Mouse (Mus musculus): ENCODE data around the gene Plekha7. TPM values are rescaled to one million over a fixed set of nuclear protein-coding genes. Genes with fewer than 3 reads are reported as not detected.

Gene Plekha7
- polyA plus RNA-seq, 1 experiment from 2014 or later: 17.9 TPM

DNA sequence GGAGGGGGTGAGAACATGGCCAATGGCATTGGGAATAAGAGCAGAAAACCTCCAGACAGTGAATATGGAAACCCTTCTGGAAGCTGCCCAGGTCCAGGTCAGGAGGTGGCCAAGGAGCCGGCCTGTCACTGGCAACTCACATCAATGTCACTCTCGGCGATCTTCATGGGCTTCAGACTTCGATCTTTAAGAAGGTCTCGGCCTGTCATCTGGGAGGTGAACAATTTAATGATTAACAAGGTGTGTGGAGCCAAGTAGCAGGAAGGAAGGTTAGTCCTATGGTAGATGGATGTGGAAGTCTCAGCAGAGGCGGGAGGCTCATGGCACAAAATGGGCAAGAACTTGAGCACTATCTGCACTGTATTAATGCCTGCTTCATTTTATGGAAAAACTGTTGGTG is 163.1 kb downstream of the Plekha7 start:
- no peaks in the 10 kb centered on the region for H3K27me3 ChIP-seq (ENCODE audit: control insufficient read depth, insufficient read depth, low read length)
- H3K4me2 ChIP-seq (ENCODE audit: low read depth, low read length, severe bottlenecking): no peak overlapping the region
- ATAC-seq (replicated peaks; ENCODE audit: low FRiP score) (no peak), DNase-seq (ENCODE audit: low spot score) (no peak)
- no peak overlapping the region for H3K9ac ChIP-seq (ENCODE audit: low read length)
- no peaks in the 10 kb centered on the region; the same call in 1 of the 2 replicates for H3K36me3 ChIP-seq (ENCODE audit: control insufficient read depth, insufficient read depth, low read length)
- H3K4me3 ChIP-seq (ENCODE audit: low read depth, low read length): no peak overlapping the region
- no peaks in the 10 kb centered on the region for H3K4me1 ChIP-seq (replicated peaks; ENCODE audit: control insufficient read depth, insufficient read depth, low read length)
- H3K27ac ChIP-seq (ENCODE audit: low read depth, low read length): no peak overlapping the region
- 95% methylated on average over 6 of the region's 6 CpGs for WGBS
- H3K9me3 ChIP-seq (ENCODE audit: control insufficient read depth, low read length): no peaks in the 10 kb centered on the region

DNA sequence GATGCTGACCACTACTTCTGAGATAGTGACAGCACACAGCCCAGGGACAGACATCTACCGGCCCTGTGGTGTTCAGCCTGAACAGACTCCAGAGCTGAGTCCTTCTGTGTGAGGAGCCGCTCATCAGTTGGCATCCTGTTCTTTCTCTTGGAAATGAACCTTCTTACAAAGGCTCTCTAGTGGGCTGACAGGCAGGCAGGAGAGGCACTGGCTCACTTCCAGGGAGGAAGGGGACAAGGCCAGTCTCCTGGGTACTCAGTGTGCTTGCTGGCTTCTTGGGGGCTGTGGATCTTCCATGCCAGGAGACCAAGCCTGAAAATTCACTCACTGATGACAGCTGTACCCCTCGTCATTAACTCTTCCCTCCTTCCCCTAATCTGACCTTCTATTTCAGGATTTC is 170.5 kb downstream of the Plekha7 start:
- Histone ChIP-seq H3K27me3 (ENCODE audit: control insufficient read depth, insufficient read depth, low read length) (no peaks in the 10 kb centered on the region), H3K4me2 (ENCODE audit: low read depth, low read length, severe bottlenecking) (no peak overlapping the region), H3K9me3 (ENCODE audit: control insufficient read depth, low read length) (no peaks in the 10 kb centered on the region), H3K4me3 (ENCODE audit: low read depth, low read length) (no peak overlapping the region), H3K4me1 (replicated peaks; ENCODE audit: control insufficient read depth, insufficient read depth, low read length) (no peaks in the 10 kb centered on the region), H3K27ac (ENCODE audit: low read depth, low read length) (no peak overlapping the region), H3K36me3 (ENCODE audit: control insufficient read depth, insufficient read depth, low read length) (no peaks in the 10 kb centered on the region; the same call in 1 of the 2 replicates), H3K9ac (ENCODE audit: low read length) (no peak overlapping the region)
- DNase-seq (ENCODE audit: low spot score): no peak
- ATAC-seq (replicated peaks; ENCODE audit: low FRiP score): no peak
- WGBS: 89% methylated on average over 3 of the region's 3 CpGs

DNA sequence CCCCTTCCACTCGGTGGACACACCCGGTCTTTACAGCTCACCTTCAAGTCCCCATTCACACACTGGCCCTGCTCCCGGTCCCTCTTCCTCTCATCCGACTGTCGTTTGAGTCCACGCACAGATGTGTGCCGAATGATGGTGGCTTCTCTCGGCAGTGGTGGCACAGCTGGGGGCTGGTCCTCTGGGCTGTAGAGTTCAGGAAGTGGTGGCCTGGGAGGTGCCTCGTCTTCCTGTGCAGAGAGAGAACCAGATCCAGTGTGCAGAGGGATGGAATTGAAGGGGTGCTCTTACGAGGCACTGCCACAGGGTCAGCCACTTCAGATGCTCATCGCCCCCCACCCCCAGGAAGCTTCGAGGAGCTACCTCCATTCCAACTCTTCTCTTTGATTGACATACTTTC is 171.0 kb downstream of the Plekha7 start:
- WGBS: 91% methylated on average over 12 of the region's 12 CpGs
- no peak for ATAC-seq (replicated peaks; ENCODE audit: low FRiP score)
- DNase-seq (ENCODE audit: low spot score): no peak
- Histone ChIP-seq H3K36me3 (ENCODE audit: control insufficient read depth, insufficient read depth, low read length) (no peaks in the 10 kb centered on the region; the same call in 1 of the 2 replicates), H3K9ac (ENCODE audit: low read length) (no peak overlapping the region), H3K27me3 (ENCODE audit: control insufficient read depth, insufficient read depth, low read length) (no peaks in the 10 kb centered on the region), H3K27ac (ENCODE audit: low read depth, low read length) (no peak overlapping the region), H3K4me2 (ENCODE audit: low read depth, low read length, severe bottlenecking) (no peak overlapping the region), H3K4me1 (replicated peaks; ENCODE audit: control insufficient read depth, insufficient read depth, low read length) (no peaks in the 10 kb centered on the region), H3K4me3 (ENCODE audit: low read depth, low read length) (no peak overlapping the region), H3K9me3 (ENCODE audit: control insufficient read depth, low read length) (no peaks in the 10 kb centered on the region)

DNA sequence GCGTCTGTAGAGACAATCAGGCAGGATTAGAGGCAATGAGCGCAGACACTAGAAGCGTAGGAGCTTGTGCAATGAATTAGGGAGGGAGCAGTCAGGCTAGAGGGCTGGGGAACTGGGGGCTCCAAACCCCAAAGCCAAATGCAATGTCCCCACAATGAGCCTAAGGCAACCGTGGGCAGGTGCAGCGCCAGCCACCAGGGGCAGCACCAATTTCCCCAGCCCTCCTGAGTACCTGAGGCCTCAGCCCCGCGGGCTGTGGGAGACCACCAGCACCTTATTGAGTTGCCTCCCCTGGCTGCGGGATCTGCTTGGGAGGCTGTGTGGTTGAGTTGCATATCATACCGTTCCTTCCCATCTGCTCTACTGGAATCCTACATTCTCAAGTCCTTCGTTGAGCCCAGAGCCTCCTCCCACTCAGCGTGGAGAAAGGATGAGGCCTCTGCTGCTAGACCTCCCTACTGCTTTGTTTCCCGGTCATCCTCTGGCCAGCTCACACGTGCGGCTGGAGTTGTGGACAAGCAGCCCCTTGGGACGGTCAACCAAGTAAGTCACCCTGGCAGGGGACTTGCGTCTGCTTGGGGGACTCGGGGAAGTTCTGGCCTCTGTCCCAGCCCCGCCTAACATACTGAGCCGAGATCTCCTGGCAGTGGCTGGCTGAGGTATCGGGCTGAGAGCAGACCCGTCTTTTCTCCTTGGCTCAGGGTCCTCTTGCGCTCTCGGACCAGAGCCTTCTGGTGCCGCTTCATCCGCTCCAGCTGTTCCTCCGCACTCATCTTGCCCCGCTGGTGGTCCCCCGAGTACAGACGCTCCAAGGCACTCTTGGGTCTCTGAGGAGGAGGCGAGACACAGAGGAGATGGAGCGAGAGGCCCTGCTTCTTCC is 173.5 kb downstream of the Plekha7 start:
- Histone ChIP-seq H3K4me3 (ENCODE audit: low read depth, low read length) (no peak overlapping the region), H3K27ac (ENCODE audit: low read depth, low read length) (no peak overlapping the region), H3K4me2 (ENCODE audit: low read depth, low read length, severe bottlenecking) (no peak overlapping the region), H3K9ac (ENCODE audit: low read length) (no peak overlapping the region), H3K9me3 (ENCODE audit: control insufficient read depth, low read length) (no peaks in the 10 kb centered on the region), H3K36me3 (ENCODE audit: control insufficient read depth, insufficient read depth, low read length) (no peaks in the 10 kb centered on the region; the same call in 1 of the 2 replicates), H3K27me3 (ENCODE audit: control insufficient read depth, insufficient read depth, low read length) (no peaks in the 10 kb centered on the region), H3K4me1 (replicated peaks; ENCODE audit: control insufficient read depth, insufficient read depth, low read length) (no peaks in the 10 kb centered on the region; the same call in 1 of the 2 replicates)
- ATAC-seq (replicated peaks; ENCODE audit: low FRiP score): no peak
- no peak for DNase-seq (ENCODE audit: low spot score)
- 83% methylated on average over 31 of the region's 31 CpGs for WGBS

DNA sequence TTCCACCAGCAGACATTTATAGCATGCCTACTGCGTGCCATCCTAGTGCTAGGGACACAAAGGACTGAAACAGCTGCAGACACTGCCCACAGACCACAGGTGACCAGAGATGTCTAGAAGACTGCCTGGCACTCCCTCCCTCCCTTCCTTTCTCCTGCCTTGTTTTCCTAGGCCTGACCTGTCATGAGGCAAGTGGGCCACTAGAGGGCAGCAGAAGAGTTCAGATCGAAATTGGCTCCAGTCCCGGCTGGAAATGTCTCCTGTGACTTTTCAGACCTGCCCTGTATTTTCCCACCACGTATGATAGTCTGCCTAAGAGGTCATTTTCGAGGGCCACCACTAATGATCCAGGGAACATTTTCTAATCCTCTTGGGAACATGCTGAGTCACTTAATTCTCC is 176.1 kb downstream of the Plekha7 start:
- Histone ChIP-seq H3K4me2 (ENCODE audit: low read depth, low read length, severe bottlenecking) (no peak overlapping the region), H3K9me3 (ENCODE audit: control insufficient read depth, low read length) (no peaks in the 10 kb centered on the region), H3K4me1 (replicated peaks; ENCODE audit: control insufficient read depth, insufficient read depth, low read length) (no peaks in the 10 kb centered on the region; the same call in 1 of the 2 replicates), H3K36me3 (ENCODE audit: control insufficient read depth, insufficient read depth, low read length) (no peaks in the 10 kb centered on the region; the same call in 1 of the 2 replicates), H3K27ac (ENCODE audit: low read depth, low read length) (no peak overlapping the region), H3K27me3 (ENCODE audit: control insufficient read depth, insufficient read depth, low read length) (no peaks in the 10 kb centered on the region), H3K4me3 (ENCODE audit: low read depth, low read length) (no peak overlapping the region), H3K9ac (ENCODE audit: low read length) (no peak overlapping the region)
- ATAC-seq (replicated peaks; ENCODE audit: low FRiP score) (peak; percentile 60), DNase-seq (ENCODE audit: low spot score) (peak; percentile 87)
- WGBS: 9% methylated on average over 5 of the region's 5 CpGs

DNA sequence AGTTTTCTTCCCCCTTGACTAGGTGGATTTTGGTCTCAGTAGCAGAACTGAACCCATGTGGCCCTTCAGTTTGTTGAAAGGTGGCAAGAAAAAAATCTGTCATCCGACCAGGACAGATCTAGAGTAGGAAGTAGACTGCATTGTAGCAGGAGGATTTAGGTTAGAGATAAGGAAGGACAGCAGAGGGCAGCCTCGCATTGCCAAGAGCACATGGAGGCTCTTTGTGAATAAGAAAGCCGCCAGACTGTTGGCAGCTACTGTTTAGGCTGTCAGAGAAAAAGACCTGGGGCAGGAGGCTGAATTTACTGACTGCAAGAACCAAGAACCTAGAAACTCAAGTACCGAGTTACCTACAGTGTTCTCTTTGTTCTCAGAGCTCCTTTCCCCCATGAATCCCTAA is 176.8 kb downstream of the Plekha7 start:
- H3K36me3 ChIP-seq (ENCODE audit: control insufficient read depth, insufficient read depth, low read length): peaks cover 2% of the 10 kb centered on the region; the same call in 1 of the 2 replicates
- 27% methylated on average over 4 of the region's 4 CpGs for WGBS
- no peak for ATAC-seq (replicated peaks; ENCODE audit: low FRiP score)
- H3K4me2 ChIP-seq (ENCODE audit: low read depth, low read length, severe bottlenecking): no peak overlapping the region
- H3K4me1 ChIP-seq (replicated peaks; ENCODE audit: control insufficient read depth, insufficient read depth, low read length): no peaks in the 10 kb centered on the region; the same call in 1 of the 2 replicates
- no peak overlapping the region for H3K27ac ChIP-seq (ENCODE audit: low read depth, low read length)
- H3K27me3 ChIP-seq (ENCODE audit: control insufficient read depth, insufficient read depth, low read length): no peaks in the 10 kb centered on the region
- H3K9ac ChIP-seq (ENCODE audit: low read length): no peak overlapping the region
- no peaks in the 10 kb centered on the region for H3K9me3 ChIP-seq (ENCODE audit: control insufficient read depth, low read length)
- DNase-seq (ENCODE audit: low spot score): no peak
- no peak overlapping the region for H3K4me3 ChIP-seq (ENCODE audit: low read depth, low read length)

DNA sequence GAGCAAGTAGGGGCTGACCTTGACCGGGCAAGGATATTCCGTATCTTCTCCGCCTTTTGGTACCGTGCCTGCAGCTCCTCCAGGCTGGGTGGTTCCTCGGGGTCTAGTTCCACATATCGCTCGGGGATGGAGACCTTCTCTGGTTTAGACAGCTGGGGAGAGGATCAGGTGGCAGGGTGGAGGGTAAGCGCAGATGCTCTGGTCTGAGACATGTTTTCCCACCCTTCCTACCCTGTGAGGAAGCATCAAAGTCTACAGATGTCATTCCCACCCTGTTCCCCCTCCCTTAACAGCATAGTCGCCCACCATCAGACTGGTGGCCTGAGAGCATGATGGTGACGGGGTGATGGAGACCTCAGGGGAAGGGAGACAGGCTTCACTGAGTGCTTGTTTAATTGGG is 178.8 kb downstream of the Plekha7 start:
- WGBS: 92% methylated on average over 10 of the region's 10 CpGs
- H3K4me3 ChIP-seq (ENCODE audit: low read depth, low read length): no peak overlapping the region
- DNase-seq (ENCODE audit: low spot score) (no peak), ATAC-seq (replicated peaks; ENCODE audit: low FRiP score) (no peak)
- no peak overlapping the region for H3K9ac ChIP-seq (ENCODE audit: low read length)
- H3K4me2 ChIP-seq (ENCODE audit: low read depth, low read length, severe bottlenecking): no peak overlapping the region
- H3K36me3 ChIP-seq (ENCODE audit: control insufficient read depth, insufficient read depth, low read length): peaks cover 2% of the 10 kb centered on the region; the same call in 1 of the 2 replicates
- no peak overlapping the region for H3K27ac ChIP-seq (ENCODE audit: low read depth, low read length)
- no peaks in the 10 kb centered on the region for H3K9me3 ChIP-seq (ENCODE audit: control insufficient read depth, low read length)
- no peaks in the 10 kb centered on the region; the same call in 1 of the 2 replicates for H3K4me1 ChIP-seq (replicated peaks; ENCODE audit: control insufficient read depth, insufficient read depth, low read length)
- no peaks in the 10 kb centered on the region for H3K27me3 ChIP-seq (ENCODE audit: control insufficient read depth, insufficient read depth, low read length)

DNA sequence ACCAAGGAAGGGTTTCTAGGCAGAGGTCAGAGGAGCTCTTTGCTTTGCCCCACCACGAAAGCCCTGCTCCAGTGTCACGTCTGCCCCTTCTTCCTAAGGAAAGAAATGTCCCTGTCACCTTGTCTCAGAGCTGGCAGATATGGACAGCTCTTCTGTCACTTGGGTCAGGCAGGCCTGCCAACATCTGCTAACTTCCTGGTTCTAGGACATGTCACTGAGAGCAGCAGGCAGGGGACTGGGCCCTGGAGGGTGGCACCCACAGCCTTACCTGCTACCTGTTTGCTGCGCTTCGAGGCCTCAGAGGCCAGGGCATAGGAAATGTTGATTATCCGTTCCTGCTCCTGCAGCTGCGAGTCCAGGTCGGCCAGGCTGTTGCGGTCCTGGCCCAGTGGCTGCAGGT is 179.9 kb downstream of the Plekha7 start:
- H3K36me3 ChIP-seq (ENCODE audit: control insufficient read depth, insufficient read depth, low read length): peaks cover 2% of the 10 kb centered on the region; the same call in 1 of the 2 replicates
- H3K4me1 ChIP-seq (replicated peaks; ENCODE audit: control insufficient read depth, insufficient read depth, low read length): no peaks in the 10 kb centered on the region; the same call in 1 of the 2 replicates
- WGBS: 95% methylated on average over 8 of the region's 8 CpGs
- no peak for ATAC-seq (replicated peaks; ENCODE audit: low FRiP score)
- no peak overlapping the region for H3K4me2 ChIP-seq (ENCODE audit: low read depth, low read length, severe bottlenecking)
- H3K27ac ChIP-seq (ENCODE audit: low read depth, low read length): no peak overlapping the region
- no peaks in the 10 kb centered on the region for H3K27me3 ChIP-seq (ENCODE audit: control insufficient read depth, insufficient read depth, low read length)
- H3K9me3 ChIP-seq (ENCODE audit: control insufficient read depth, low read length): no peaks in the 10 kb centered on the region
- no peak overlapping the region for H3K4me3 ChIP-seq (ENCODE audit: low read depth, low read length)
- no peak for DNase-seq (ENCODE audit: low spot score)
- H3K9ac ChIP-seq (ENCODE audit: low read length): no peak overlapping the region

Measured in forebrain, embryonic 11.5 days (tissue).